Mouse (Mus musculus): ENCODE results near the gene Gsg1l2. TPM values are rescaled to one million over a fixed set of nuclear protein-coding genes. Genes with fewer than 3 reads are reported as not detected.

The Gsg1l2 gene
- polyA plus RNA-seq, 1 experiment from 2014 or later = not detected

DNA sequence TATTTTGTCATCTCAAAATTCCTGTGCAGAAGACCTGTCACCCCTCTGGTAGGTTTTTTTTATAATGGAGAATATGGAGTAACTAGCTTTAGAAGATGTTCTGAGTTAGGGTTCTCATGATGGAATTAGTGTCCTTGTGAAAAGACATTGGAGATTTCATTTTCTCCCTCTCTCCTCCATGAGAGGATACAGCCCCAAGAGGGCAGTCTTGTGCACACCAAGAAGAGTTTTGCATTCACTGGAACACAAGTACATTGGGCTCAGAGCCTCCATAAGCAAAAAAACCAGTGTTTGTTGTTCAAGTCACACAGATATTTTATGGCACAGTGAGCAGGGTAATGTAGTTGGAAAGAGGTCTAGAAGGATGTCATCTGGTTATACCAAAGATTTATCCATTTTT, 32.8 kb upstream of the Gsg1l2 start:
- no peaks in the 10 kb centered on the region for H3K27me3 ChIP-seq (ENCODE audit: control insufficient read depth, insufficient read depth, low read length)
- ATAC-seq (replicated peaks; ENCODE audit: insufficient number of reproducible peaks, low FRiP score, low TSS enrichment, low read depth) = no peak
- no peaks in the 10 kb centered on the region for H3K9me3 ChIP-seq (replicated peaks; ENCODE audit: control insufficient read depth, low read length)
- no peaks in the 10 kb centered on the region for H3K4me1 ChIP-seq (ENCODE audit: control insufficient read depth, insufficient read depth, low read length)
- no peak overlapping the region for H3K4me3 ChIP-seq (ENCODE audit: low read depth, low read length)
- H3K36me3 ChIP-seq (replicated peaks; ENCODE audit: control insufficient read depth, insufficient read depth, low read depth, low read length) = no peaks in the 10 kb centered on the region
- H3K9ac ChIP-seq (replicated peaks; ENCODE audit: low read length) = no peak overlapping the region
- DNase-seq (ENCODE audit: low spot score) = no peak
- no peak overlapping the region for H3K4me2 ChIP-seq (ENCODE audit: low read depth, low read length)
- no peak overlapping the region for H3K27ac ChIP-seq (replicated peaks; ENCODE audit: low read depth, low read length)

DNA sequence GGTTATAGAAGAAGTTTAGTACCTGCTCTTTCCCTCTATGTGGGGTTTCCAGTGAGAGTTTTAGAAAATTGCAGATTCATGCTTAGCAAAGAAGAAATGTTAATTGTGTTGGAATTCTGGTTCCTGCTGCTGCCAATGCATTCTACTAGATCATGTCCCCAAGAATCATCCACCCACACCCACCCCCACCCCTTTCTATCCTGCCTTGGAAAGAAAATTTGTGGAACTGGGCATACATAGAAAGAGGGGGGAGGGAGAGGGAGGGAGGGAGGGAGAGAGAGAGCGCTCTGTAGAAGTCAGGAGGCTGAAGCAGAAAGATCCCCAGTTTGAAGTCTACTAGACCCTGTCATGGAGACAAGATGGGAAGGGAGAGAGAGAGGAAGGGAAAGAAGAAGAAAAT, 18.1 kb upstream of the Gsg1l2 start:
- 94% methylated on average over 1 of the region's 1 CpGs for WGBS
- H3K9me3 ChIP-seq (replicated peaks; ENCODE audit: control insufficient read depth, low read length) = no peaks in the 10 kb centered on the region
- DNase-seq (ENCODE audit: low spot score) = no peak
- no peak overlapping the region for H3K9ac ChIP-seq (replicated peaks; ENCODE audit: low read length)
- no peaks in the 10 kb centered on the region for H3K36me3 ChIP-seq (replicated peaks; ENCODE audit: control insufficient read depth, insufficient read depth, low read depth, low read length)
- H3K4me2 ChIP-seq (ENCODE audit: low read depth, low read length) = no peak overlapping the region
- ATAC-seq (replicated peaks; ENCODE audit: insufficient number of reproducible peaks, low FRiP score, low TSS enrichment, low read depth) = no peak
- H3K27me3 ChIP-seq (ENCODE audit: control insufficient read depth, insufficient read depth, low read length) = no peaks in the 10 kb centered on the region
- H3K4me1 ChIP-seq (ENCODE audit: control insufficient read depth, insufficient read depth, low read length) = no peaks in the 10 kb centered on the region
- no peak overlapping the region for H3K4me3 ChIP-seq (ENCODE audit: low read depth, low read length)
- no peak overlapping the region for H3K27ac ChIP-seq (replicated peaks; ENCODE audit: low read depth, low read length)

DNA sequence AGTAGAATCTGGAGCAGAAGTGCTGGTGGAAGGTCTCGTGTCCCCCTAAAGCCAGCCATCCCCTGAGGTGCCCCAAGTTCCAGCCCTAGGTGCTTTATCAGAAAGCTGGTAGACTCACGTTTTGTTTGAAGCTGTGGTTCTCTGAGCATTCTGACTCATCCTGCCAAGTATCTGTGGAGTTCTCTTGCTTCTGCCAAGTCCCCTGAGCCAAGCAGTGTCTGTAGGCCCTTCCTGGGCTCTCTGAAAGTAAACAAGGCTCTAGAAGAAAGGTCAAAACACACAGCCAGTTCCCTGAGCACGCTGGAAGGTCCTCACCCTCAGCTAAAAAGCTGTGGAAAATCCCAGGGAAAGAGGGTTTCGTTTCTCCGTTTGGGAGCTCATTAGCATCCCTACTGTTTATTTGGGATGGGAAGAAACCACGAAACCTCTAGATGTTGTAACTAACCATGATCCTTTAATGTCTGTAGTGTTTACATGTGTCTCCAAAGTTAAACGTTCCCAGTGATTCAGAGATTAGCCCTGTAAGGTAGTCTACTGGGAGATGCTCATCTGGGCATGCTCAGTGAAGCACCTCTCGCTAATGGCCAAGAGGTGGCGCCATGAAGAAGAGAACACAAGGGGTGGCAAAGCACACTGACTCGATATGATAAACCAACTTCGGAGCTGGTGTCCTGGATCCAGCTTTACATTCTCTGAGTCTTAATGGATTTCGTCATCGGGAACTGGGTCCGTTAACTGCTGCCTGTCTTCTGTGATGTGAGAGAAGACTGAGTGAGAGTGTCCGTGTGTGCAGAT, 16.8 kb upstream of the Gsg1l2 start:
- Histone ChIP-seq H3K36me3 (replicated peaks; ENCODE audit: control insufficient read depth, insufficient read depth, low read depth, low read length) (no peaks in the 10 kb centered on the region), H3K27ac (replicated peaks; ENCODE audit: low read depth, low read length) (no peak overlapping the region), H3K4me3 (ENCODE audit: low read depth, low read length) (no peak overlapping the region), H3K9ac (replicated peaks; ENCODE audit: low read length) (no peak overlapping the region), H3K9me3 (replicated peaks; ENCODE audit: control insufficient read depth, low read length) (no peaks in the 10 kb centered on the region), H3K4me2 (ENCODE audit: low read depth, low read length) (no peak overlapping the region), H3K27me3 (ENCODE audit: control insufficient read depth, insufficient read depth, low read length) (no peaks in the 10 kb centered on the region), H3K4me1 (ENCODE audit: control insufficient read depth, insufficient read depth, low read length) (no peaks in the 10 kb centered on the region)
- DNase-seq (ENCODE audit: low spot score) = no peak
- WGBS = 73% methylated on average over 15 of the region's 15 CpGs
- ATAC-seq (replicated peaks; ENCODE audit: insufficient number of reproducible peaks, low FRiP score, low TSS enrichment, low read depth) = no peak

DNA sequence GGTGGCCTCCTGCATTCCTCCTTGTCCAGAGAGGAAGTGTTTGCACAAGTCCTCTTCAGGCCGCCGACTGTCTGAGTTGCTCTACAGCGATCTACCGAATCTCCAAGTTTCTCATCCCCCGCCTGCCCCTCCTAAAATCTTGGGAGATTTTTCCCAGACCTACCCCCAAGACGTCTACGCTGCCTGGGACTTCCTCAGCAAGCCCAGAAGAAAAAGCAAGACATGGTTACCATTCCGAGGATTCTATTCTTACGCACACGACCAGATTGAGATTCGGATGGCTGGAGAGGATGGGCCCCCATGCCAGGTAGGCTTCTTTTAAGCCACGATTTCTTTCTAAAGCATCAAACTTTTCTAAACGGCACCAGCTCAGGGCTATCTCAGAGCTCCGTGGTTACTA, 3.4 kb upstream of the Gsg1l2 start, which contains the start of gene Glp2r:
Glp2r (minus strand) TSS at position 101 of the 400 bp plus-strand sequence.
- Histone ChIP-seq H3K27me3 (ENCODE audit: control insufficient read depth, insufficient read depth, low read length) (no peaks in the 10 kb centered on the region), H3K4me3 (ENCODE audit: low read depth, low read length) (no peak within 1 kb of the TSS), H3K4me1 (ENCODE audit: control insufficient read depth, insufficient read depth, low read length) (no peaks in the 10 kb centered on the region), H3K27ac (replicated peaks; ENCODE audit: low read depth, low read length) (no peak within 1 kb of the TSS), H3K36me3 (replicated peaks; ENCODE audit: control insufficient read depth, insufficient read depth, low read depth, low read length) (no peaks in the 10 kb centered on the region), H3K4me2 (ENCODE audit: low read depth, low read length) (no peak within 1 kb of the TSS), H3K9me3 (replicated peaks; ENCODE audit: control insufficient read depth, low read length) (no peaks in the 10 kb centered on the region), H3K9ac (replicated peaks; ENCODE audit: low read length) (no peak within 1 kb of the TSS)
- ATAC-seq (replicated peaks; ENCODE audit: insufficient number of reproducible peaks, low FRiP score, low TSS enrichment, low read depth) (no peak), DNase-seq (ENCODE audit: low spot score) (no peak)
- 82% methylated on average over 14 of the region's 14 CpGs for WGBS

DNA sequence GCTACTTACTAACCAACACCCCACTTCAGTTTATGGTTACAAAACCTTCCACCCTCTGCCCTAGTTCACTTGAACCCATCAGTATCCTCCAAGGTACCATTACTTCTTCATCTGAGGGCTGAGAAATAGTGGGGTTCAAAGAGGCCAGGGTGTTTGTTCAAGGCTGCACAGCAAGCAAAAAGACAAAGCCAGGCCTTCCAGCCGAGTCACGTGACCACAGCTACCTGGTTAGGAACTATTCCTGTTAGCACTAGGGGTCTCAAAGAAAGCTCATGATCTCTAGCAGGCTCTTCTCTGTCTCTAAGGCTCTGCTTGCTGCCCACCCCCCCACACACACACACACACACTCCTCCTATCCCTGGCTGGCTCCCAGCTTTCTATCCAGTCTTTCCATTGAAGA, 2.7 kb upstream of the Gsg1l2 start:
- no peak overlapping the region for H3K4me2 ChIP-seq (ENCODE audit: low read depth, low read length)
- no peaks in the 10 kb centered on the region for H3K9me3 ChIP-seq (replicated peaks; ENCODE audit: control insufficient read depth, low read length)
- H3K36me3 ChIP-seq (replicated peaks; ENCODE audit: control insufficient read depth, insufficient read depth, low read depth, low read length) = no peaks in the 10 kb centered on the region
- H3K4me1 ChIP-seq (ENCODE audit: control insufficient read depth, insufficient read depth, low read length) = no peaks in the 10 kb centered on the region
- ATAC-seq (replicated peaks; ENCODE audit: insufficient number of reproducible peaks, low FRiP score, low TSS enrichment, low read depth) = no peak
- no peak for DNase-seq (ENCODE audit: low spot score)
- H3K27ac ChIP-seq (replicated peaks; ENCODE audit: low read depth, low read length) = no peak overlapping the region
- H3K4me3 ChIP-seq (ENCODE audit: low read depth, low read length) = no peak overlapping the region
- no peaks in the 10 kb centered on the region for H3K27me3 ChIP-seq (ENCODE audit: control insufficient read depth, insufficient read depth, low read length)
- 77% methylated on average over 2 of the region's 2 CpGs for WGBS
- H3K9ac ChIP-seq (replicated peaks; ENCODE audit: low read length) = no peak overlapping the region

DNA sequence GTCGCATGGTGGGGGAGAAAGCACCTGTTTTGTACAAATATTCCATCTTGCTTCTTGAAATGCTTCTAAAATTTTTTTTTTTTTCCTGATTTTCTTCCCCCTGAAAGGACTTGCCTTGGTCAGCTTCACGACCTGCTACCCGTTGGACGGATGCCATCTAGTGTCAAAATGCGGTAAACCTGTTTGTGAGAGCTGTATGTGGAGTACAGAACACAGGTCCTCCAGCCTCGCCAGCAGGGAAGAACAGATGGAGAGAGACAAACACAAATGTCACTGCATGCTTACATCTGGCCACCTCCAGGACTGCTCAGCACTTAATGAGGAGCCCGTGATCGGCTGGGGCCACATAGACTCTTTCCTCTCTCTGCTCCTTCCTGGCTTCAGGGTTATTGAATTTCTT, 1.8 kb upstream of the Gsg1l2 start:
- WGBS = 22% methylated on average over 8 of the region's 8 CpGs

DNA sequence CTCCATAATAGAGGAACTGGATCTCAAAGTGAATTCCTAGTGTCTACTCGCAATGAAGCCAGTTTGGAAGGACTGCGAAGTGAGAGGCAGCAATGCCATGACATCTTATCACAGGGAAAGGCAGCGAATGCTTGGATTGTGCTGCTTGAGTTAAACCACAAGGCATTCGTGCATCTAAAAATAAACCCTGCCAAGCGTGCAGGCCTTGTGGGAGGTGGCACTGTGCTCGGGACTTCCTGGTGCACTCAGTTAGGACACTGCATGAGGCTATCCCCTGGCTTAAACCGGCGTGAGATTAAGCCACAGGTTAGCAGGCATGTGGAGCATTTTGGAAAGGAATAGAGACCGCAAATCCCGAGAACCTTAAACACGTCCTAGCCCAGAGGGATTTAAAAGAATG, 15.8 kb downstream of the Gsg1l2 start:
- Histone ChIP-seq H3K9me3 (replicated peaks; ENCODE audit: control insufficient read depth, low read length) (no peaks in the 10 kb centered on the region), H3K9ac (replicated peaks; ENCODE audit: low read length) (no peak overlapping the region), H3K4me3 (ENCODE audit: low read depth, low read length) (no peak overlapping the region), H3K4me1 (ENCODE audit: control insufficient read depth, insufficient read depth, low read length) (no peaks in the 10 kb centered on the region), H3K36me3 (replicated peaks; ENCODE audit: control insufficient read depth, insufficient read depth, low read depth, low read length) (no peaks in the 10 kb centered on the region), H3K27me3 (ENCODE audit: control insufficient read depth, insufficient read depth, low read length) (no peaks in the 10 kb centered on the region), H3K4me2 (ENCODE audit: low read depth, low read length) (no peak overlapping the region), H3K27ac (replicated peaks; ENCODE audit: low read depth, low read length) (no peak overlapping the region)
- DNase-seq (ENCODE audit: low spot score) (no peak), ATAC-seq (replicated peaks; ENCODE audit: insufficient number of reproducible peaks, low FRiP score, low TSS enrichment, low read depth) (no peak)
- WGBS = 80% methylated on average over 11 of the region's 11 CpGs

More for the DNA sequence above, 1.8 kb upstream of the Gsg1l2 start:
- no peaks in the 10 kb centered on the region for H3K9me3 ChIP-seq (replicated peaks; ENCODE audit: control insufficient read depth, low read length)
- no peak overlapping the region for H3K4me3 ChIP-seq (ENCODE audit: low read depth, low read length)
- ATAC-seq (replicated peaks; ENCODE audit: insufficient number of reproducible peaks, low FRiP score, low TSS enrichment, low read depth) = no peak
- no peak overlapping the region for H3K27ac ChIP-seq (replicated peaks; ENCODE audit: low read depth, low read length)
- no peaks in the 10 kb centered on the region for H3K4me1 ChIP-seq (ENCODE audit: control insufficient read depth, insufficient read depth, low read length)
- DNase-seq (ENCODE audit: low spot score) = peak; percentile 73
- no peaks in the 10 kb centered on the region for H3K27me3 ChIP-seq (ENCODE audit: control insufficient read depth, insufficient read depth, low read length)
- no peaks in the 10 kb centered on the region for H3K36me3 ChIP-seq (replicated peaks; ENCODE audit: control insufficient read depth, insufficient read depth, low read depth, low read length)
- no peak overlapping the region for H3K9ac ChIP-seq (replicated peaks; ENCODE audit: low read length)
- H3K4me2 ChIP-seq (ENCODE audit: low read depth, low read length) = no peak overlapping the region

DNA sequence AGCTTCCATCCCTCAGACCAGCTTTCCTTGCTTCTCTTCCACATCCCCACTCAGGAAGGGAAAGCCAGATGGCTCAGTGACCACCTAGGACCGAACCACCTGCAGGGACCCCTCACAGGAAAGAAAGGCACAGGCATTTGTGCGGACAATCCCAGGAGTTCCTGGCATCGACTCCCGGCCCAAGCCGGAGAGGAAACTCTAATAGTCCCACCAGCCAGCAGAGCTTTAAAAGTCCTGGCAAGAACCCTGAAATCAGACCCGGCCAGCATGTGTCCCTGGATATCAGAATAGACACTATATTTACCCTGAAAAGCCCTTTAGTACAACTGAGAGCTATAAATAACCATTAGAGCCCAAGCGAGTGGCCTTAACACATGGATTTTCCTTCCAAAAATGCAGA, 23.5 kb downstream of the Gsg1l2 start, which contains the start of gene Dhrs7c:
Dhrs7c (plus strand) TSS at position 257 of the 400 bp plus-strand sequence.
- Histone ChIP-seq H3K4me2 (ENCODE audit: low read depth, low read length) (no peak within 1 kb of the TSS), H3K9ac (replicated peaks; ENCODE audit: low read length) (no peak within 1 kb of the TSS), H3K27me3 (ENCODE audit: control insufficient read depth, insufficient read depth, low read length) (no peaks in the 10 kb centered on the region), H3K36me3 (replicated peaks; ENCODE audit: control insufficient read depth, insufficient read depth, low read depth, low read length) (no peaks in the 10 kb centered on the region), H3K4me1 (ENCODE audit: control insufficient read depth, insufficient read depth, low read length) (no peaks in the 10 kb centered on the region), H3K27ac (replicated peaks; ENCODE audit: low read depth, low read length) (no peak within 1 kb of the TSS), H3K4me3 (ENCODE audit: low read depth, low read length) (no peak within 1 kb of the TSS), H3K9me3 (replicated peaks; ENCODE audit: control insufficient read depth, low read length) (no peaks in the 10 kb centered on the region)
- ATAC-seq (replicated peaks; ENCODE audit: insufficient number of reproducible peaks, low FRiP score, low TSS enrichment, low read depth) (no peak), DNase-seq (ENCODE audit: low spot score) (no peak)
- WGBS = 71% methylated on average over 7 of the region's 7 CpGs

Data from embryonic facial prominence, embryonic 11.5 days (tissue).